Mouse (Mus musculus) G1E (cell line): ENCODE measurements at regions not wholly inside any gene's neighbourhood (a gene's known extent, or its start where the extent isn't known, plus 50 kb on each side); places are given as distances from the start of the nearest gene placed in this dataset.

Experiments used
- CTCF ChIP-seq: IDR thresholded peaks from 2 replicates; pipeline ENCODE4 v1.5.1; 2012; ENCODE audit warnings: low read depth, low read length, inconsistent platforms, mixed read lengths
- GATA1 ChIP-seq: IDR thresholded peaks from 2 replicates; pipeline ENCODE4 v1.6.1; 2012; ENCODE audit warnings: borderline replicate concordance, low read length, inconsistent platforms, mixed read lengths
- GATA2 ChIP-seq: IDR thresholded peaks from 2 replicates; pipeline ENCODE4 v1.6.1; 2012; ENCODE audit warnings: low read depth, low read length, inconsistent platforms, borderline replicate concordance
- POLR2AphosphoS5 ChIP-seq: IDR thresholded peaks from 2 replicates; pipeline ENCODE4 v1.6.1; 2012; ENCODE audit warnings: low read depth, low read length, inconsistent platforms; ENCODE audit not compliant: insufficient replicate concordance

DNA sequence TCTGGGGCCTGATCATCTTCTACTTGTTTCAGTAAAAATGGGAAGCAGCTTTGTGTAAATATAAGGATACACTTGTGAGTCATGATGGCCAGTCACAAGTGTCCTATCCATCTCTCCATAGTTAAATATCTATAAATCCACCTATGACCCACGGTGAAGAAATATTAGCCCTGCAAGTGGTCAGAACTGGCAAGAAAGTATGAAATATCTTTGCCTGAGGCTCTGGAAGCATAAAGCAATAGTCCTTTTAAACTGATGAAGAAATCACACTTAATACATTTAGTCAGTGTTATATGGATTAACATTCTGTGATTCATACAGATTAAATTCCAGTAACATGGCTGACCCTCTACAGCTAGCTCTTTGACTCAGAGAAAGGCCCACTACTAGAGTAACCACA lies 134.8 kb upstream of the Klf6 start:
- TF ChIP-seq CTCF, result no peak
- no peak for TF ChIP-seq GATA1
- no peak for TF ChIP-seq POLR2AphosphoS5
- TF ChIP-seq GATA2, result no peak
